Mouse (Mus musculus) CH12.LX (cell line): ENCODE results near the gene Ear1.
"Not testable (repeated sequence)": the region's sequence is repeated elsewhere in the genome, so short reads cannot be mapped to it uniquely, and the experiment has no call there.

Experiments used
- CTCF ChIP-seq, 2 experiments: IDR thresholded peaks in 1 of 2; conservative IDR thresholded peaks in 1 of 2; 2 replicates each; pipeline ENCODE4 v1.5.1; 2011 to 2012; ENCODE audit warnings: low read depth in 2 of 2, low read length in 2 of 2, improper control_type of control experiment in 1 of 2, inconsistent platforms in 1 of 2, mild to moderate bottlenecking in 1 of 2, moderate library complexity in 1 of 2
- ETS1 ChIP-seq: conservative IDR thresholded peaks from 2 replicates; pipeline ENCODE4 v1.6.1; 2012; ENCODE audit warnings: low read depth, mild to moderate bottlenecking, inconsistent platforms, low read length, improper control_type of control experiment, moderate library complexity
- POLR2A ChIP-seq: IDR thresholded peaks from 2 replicates; pipeline ENCODE4 v1.6.1; 2011; ENCODE audit warnings: low read depth, mild to moderate bottlenecking, improper control_type of control experiment, low read length

GRCm38 (mm10) chr14:43875417-43875816, at the start of gene Ear1:
- TF ChIP-seq POLR2A; CTCF (conservative IDR thresholded peaks at IDR 0.05 in 1 of 2, IDR thresholded peaks at IDR 0.05 in 1 of 2; ENCODE audit: low read depth in 2 of 2, low read length in 2 of 2); ETS1: not testable (repeated sequence)
